Mouse (Mus musculus) forebrain, embryonic 14.5 days (tissue): ENCODE results near the gene Tmem219. TPM values are rescaled to one million over a fixed set of nuclear protein-coding genes. Genes with fewer than 3 reads are reported as not detected.

Experiments used
- ATAC-seq: fragments of 200-750 bp; cut with Nextera tagmentation; 2 replicates; pipeline ENCODE4 v1.8.0; 2017; ENCODE audit warnings: mild to moderate bottlenecking, moderate library complexity
- DNase-seq: peaks from one replicate; pipeline ENCODE4 v3.0.0-alpha.2; 2015; ENCODE audit warnings: low spot score
- H3K27ac ChIP-seq: fragments of 300-500 bp; sonication (generic); 2 replicates; pipeline ENCODE4 v1.5.1; 2014; ENCODE audit warnings: low read depth, mild to moderate bottlenecking, control low read depth, low read length, moderate library complexity
- H3K27me3 ChIP-seq: fragments of 300-500 bp; sonication (generic); replicated peaks from 2 replicates; pipeline ENCODE4 v1.6.1; 2014; ENCODE audit warnings: low read length, control low read depth, mixed read lengths; ENCODE audit not compliant: control insufficient read depth, insufficient read depth
- H3K36me3 ChIP-seq: fragments of 300-500 bp; sonication (generic); 2 replicates; pipeline ENCODE4 v1.6.1; 2014; ENCODE audit warnings: low read length, control low read depth; ENCODE audit not compliant: control insufficient read depth, insufficient read depth
- H3K4me1 ChIP-seq: fragments of 300-500 bp; sonication (generic); 2 replicates; pipeline ENCODE4 v1.6.1; 2014; ENCODE audit warnings: antibody characterized with exemption, low read length, control low read depth; ENCODE audit not compliant: control insufficient read depth, insufficient read depth
- H3K4me2 ChIP-seq: fragments of 300-500 bp; sonication (generic); 2 replicates; pipeline ENCODE4 v1.6.1; 2014; ENCODE audit warnings: mild to moderate bottlenecking, control low read depth, low read length
- H3K4me3 ChIP-seq: fragments of 300-500 bp; sonication (generic); 2 replicates; pipeline ENCODE4 v1.5.1; 2014; ENCODE audit warnings: low read depth, low read length, control low read depth
- H3K9ac ChIP-seq: fragments of 300-500 bp; sonication (generic); 2 replicates; pipeline ENCODE4 v1.6.1; 2014; ENCODE audit warnings: mild to moderate bottlenecking, low read length, control low read depth, moderate library complexity
- H3K9me3 ChIP-seq: fragments of 300-500 bp; sonication (generic); replicated peaks from 2 replicates; pipeline ENCODE4 v1.6.1; 2016; ENCODE audit warnings: low read length, control low read depth, mixed read lengths; ENCODE audit not compliant: control insufficient read depth
- WGBS: fragments of 180-500 bp; shearing (Covaris S2); extraction: QIAGEN DNeasy Blood & Tissue Kit; methylation state at CpG from one replicate; pipeline ENCODE4 v1.1.7; 2014; 5-methylcytosine and 5-hydroxymethylcytosine counted together
- polyA plus RNA-seq: library from polyadenylated mRNA; unstranded; fragments of >200 nt; fragmentation: Nextera tagmentation; extraction: Ambion mirVana; gene quantifications from 2 replicates; pipeline ENCODE4 v1.2.1, GENCODE M21; 2014

Gene Tmem219
- 34.3 and 44.9 TPM in 2 replicates for polyA plus RNA-seq

GRCm38 (mm10) chr7:126922624-126923060 lies at the start of gene Tmem219:
TSS of gene Tmem219 (minus strand) at chr7:126922917.
- Histone ChIP-seq H3K4me3 (no peak within 1 kb of the TSS), H3K27ac (peak within 1 kb of the TSS; percentile 72), H3K9me3 (no peaks in the 10 kb centered on the region), H3K9ac (peak within 1 kb of the TSS; percentile 50), H3K4me1 (0 out of 2 replicates have a peak, but pooled peaks cover 6% of the 10 kb centered on the region), H3K4me2 (peak within 1 kb of the TSS; percentile 28), H3K27me3 (no peaks in the 10 kb centered on the region), H3K36me3 (no peaks in the 10 kb centered on the region)
- 15% methylated on average over 5 of the region's 5 CpGs for WGBS
- peak; percentile 60 for ATAC-seq
- DNase-seq: peak; percentile 76

GRCm38 (mm10) chr7:126967361-126967760 lies 44.6 kb upstream of the Tmem219 start:
- H3K4me3 ChIP-seq: no peak overlapping the region
- H3K27me3 ChIP-seq: 0 out of 2 replicates have a peak, but pooled peaks cover 5% of the 10 kb centered on the region
- 59% methylated on average over 6 of the region's 6 CpGs for WGBS
- no peak overlapping the region for H3K27ac ChIP-seq
- peaks cover 32% of the 10 kb centered on the region for H3K36me3 ChIP-seq
- no peak for DNase-seq
- H3K4me1 ChIP-seq: no peaks in the 10 kb centered on the region
- H3K9me3 ChIP-seq: no peaks in the 10 kb centered on the region
- H3K9ac ChIP-seq: no peak overlapping the region
- ATAC-seq: no peak
- no peak overlapping the region for H3K4me2 ChIP-seq

- Histone ChIP-seq H3K36me3 (peaks cover 44% of the 10 kb centered on the region), H3K4me3 (no peak overlapping the region), H3K4me2 (no peak overlapping the region), H3K27ac (no peak overlapping the region), H3K27me3 (0 out of 2 replicates have a peak, but pooled peaks cover 9% of the 10 kb centered on the region), H3K9me3 (no peaks in the 10 kb centered on the region), H3K9ac (no peak overlapping the region), H3K4me1 (no peaks in the 10 kb centered on the region)
- WGBS: 57% methylated on average over 3 of the region's 3 CpGs
- DNase-seq: no peak
- no peak for ATAC-seq
Observed at GRCm38 (mm10) chr7:126965568-126965967, 42.9 kb upstream of the Tmem219 start.

- peak; percentile 30 for DNase-seq
- no peaks in the 10 kb centered on the region for H3K9me3 ChIP-seq
- H3K4me3 ChIP-seq: no peak overlapping the region
- H3K4me2 ChIP-seq: no peak overlapping the region
- ATAC-seq: no peak
- no peak overlapping the region for H3K27ac ChIP-seq
- peaks cover 56% of the 10 kb centered on the region for H3K36me3 ChIP-seq
- 0 out of 2 replicates have a peak, but pooled peaks cover 9% of the 10 kb centered on the region for H3K27me3 ChIP-seq
- WGBS: 27% methylated on average over 19 of the region's 19 CpGs
- H3K4me1 ChIP-seq: no peaks in the 10 kb centered on the region
- H3K9ac ChIP-seq: no peak overlapping the region
Observed at GRCm38 (mm10) chr7:126963548-126964286, 41.0 kb upstream of the Tmem219 start.

GRCm38 (mm10) chr7:126961965-126962364 lies 39.2 kb upstream of the Tmem219 start:
- H3K27ac ChIP-seq: no peak overlapping the region
- no peak overlapping the region for H3K4me2 ChIP-seq
- no peak overlapping the region for H3K4me3 ChIP-seq
- ATAC-seq (no peak), DNase-seq (no peak)
- no peaks in the 10 kb centered on the region for H3K4me1 ChIP-seq
- H3K36me3 ChIP-seq: peaks cover 45% of the 10 kb centered on the region
- 94% methylated on average over 4 of the region's 4 CpGs for WGBS
- no peaks in the 10 kb centered on the region for H3K9me3 ChIP-seq
- H3K27me3 ChIP-seq: 0 out of 2 replicates have a peak, but pooled peaks cover 9% of the 10 kb centered on the region
- no peak overlapping the region for H3K9ac ChIP-seq

- no peak overlapping the region for H3K9ac ChIP-seq
- no peak overlapping the region for H3K4me3 ChIP-seq
- H3K27me3 ChIP-seq: 0 out of 2 replicates have a peak, but pooled peaks cover 9% of the 10 kb centered on the region
- no peak for ATAC-seq
- no peak overlapping the region for H3K4me2 ChIP-seq
- H3K36me3 ChIP-seq: peaks cover 45% of the 10 kb centered on the region
- no peaks in the 10 kb centered on the region for H3K9me3 ChIP-seq
- H3K27ac ChIP-seq: no peak overlapping the region
- WGBS: 88% methylated on average over 5 of the region's 5 CpGs
- no peaks in the 10 kb centered on the region for H3K4me1 ChIP-seq
- DNase-seq: no peak
Observed at GRCm38 (mm10) chr7:126961095-126961494, 38.4 kb upstream of the Tmem219 start.

GRCm38 (mm10) chr7:126959780-126960179 lies 37.1 kb upstream of the Tmem219 start:
- H3K36me3 ChIP-seq: peaks cover 42% of the 10 kb centered on the region
- 77% methylated on average over 9 of the region's 9 CpGs for WGBS
- H3K9ac ChIP-seq: no peak overlapping the region
- H3K27ac ChIP-seq: no peak overlapping the region
- H3K9me3 ChIP-seq: no peaks in the 10 kb centered on the region
- no peak for DNase-seq
- H3K27me3 ChIP-seq: 0 out of 2 replicates have a peak, but pooled peaks cover 9% of the 10 kb centered on the region
- no peaks in the 10 kb centered on the region for H3K4me1 ChIP-seq
- ATAC-seq: no peak
- no peak overlapping the region for H3K4me2 ChIP-seq
- no peak overlapping the region for H3K4me3 ChIP-seq

- peaks cover 11% of the 10 kb centered on the region for H3K4me1 ChIP-seq
- no peak overlapping the region for H3K9ac ChIP-seq
- H3K4me2 ChIP-seq: no peak overlapping the region
- no peaks in the 10 kb centered on the region for H3K9me3 ChIP-seq
- ATAC-seq (no peak), DNase-seq (no peak)
- H3K4me3 ChIP-seq: no peak overlapping the region
- peaks cover 14% of the 10 kb centered on the region; the same call in 1 of the 2 replicates for H3K36me3 ChIP-seq
- no peaks in the 10 kb centered on the region for H3K27me3 ChIP-seq
- 60% methylated on average over 3 of the region's 3 CpGs for WGBS
- no peak overlapping the region for H3K27ac ChIP-seq
Observed at GRCm38 (mm10) chr7:126955125-126955524, 32.4 kb upstream of the Tmem219 start.

GRCm38 (mm10) chr7:126952646-126953045 lies 29.9 kb upstream of the Tmem219 start:
- Histone ChIP-seq H3K27ac (no peak overlapping the region), H3K4me2 (peak overlapping the region; percentile 99), H3K27me3 (no peaks in the 10 kb centered on the region), H3K36me3 (0 out of 2 replicates have a peak, but pooled peaks cover 5% of the 10 kb centered on the region), H3K9me3 (no peaks in the 10 kb centered on the region), H3K4me1 (peaks cover 13% of the 10 kb centered on the region), H3K9ac (no peak overlapping the region), H3K4me3 (peak overlapping the region; percentile 57)
- no peak for ATAC-seq
- no peak for DNase-seq
- under 1% methylated on average over 8 of the region's 8 CpGs for WGBS
